In the genomic region with DNA sequence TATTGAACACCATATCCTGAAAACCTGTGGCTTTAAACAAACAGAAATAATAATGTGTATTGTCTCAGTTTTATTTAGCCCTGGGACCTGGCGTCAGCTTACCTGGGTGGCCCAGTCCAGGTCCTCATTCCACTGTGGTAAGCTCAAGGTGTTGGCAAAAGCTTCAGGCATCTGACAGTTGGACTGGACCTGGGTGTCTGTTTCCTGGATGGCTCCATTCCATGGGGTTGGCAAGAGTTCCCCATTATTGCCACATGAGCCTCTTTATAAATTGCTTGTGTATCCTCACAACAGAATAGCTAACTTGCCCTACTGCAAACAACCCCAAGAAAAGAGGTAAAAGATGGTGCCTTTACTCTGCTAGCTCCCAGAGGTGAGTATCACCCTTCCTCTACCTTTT, we compare ENCODE assay signal across 24 mouse cellular contexts.
DNase-seq lines count a peak whose midpoint lies in the region; ATAC-seq lines count a peak whose summit lies in the region.
"Had no signal": no experiment of that assay in that cellular context is flagged by ENCODE, and none has a peak within 500 bp of the region (broad histone marks: within the 10 kb centered on the region; RNA-seq: fewer than 3 reads in every experiment).

No protein-coding gene starts in this region.

- peak; percentile 51 to 71 for DNase-seq in lung, adult 18-20 months
- no peak for DNase-seq in lung, postnatal 4 days
- DNase-seq in cerebellum, adult 8-10 months = peak; percentile 79
- DNase-seq in cerebellum, postnatal 36 days = peak; percentile 76 to 81
- DNase-seq in embryo, embryonic 10 days (ENCODE audit: low spot score) = no peak
- DNase-seq in testis, postnatal 10 days (ENCODE audit: low spot score) = no peak
- DNase-seq: heart, adult 11 months; kidney, postnatal 36 days; layer of hippocampus, adult 9-11 months; right cerebral cortex, postnatal 14 days; spleen, adult 18-20 months; thymus, adult 2 months had no signal

- H3K27ac ChIP-seq in forebrain, embryonic 13.5 days = no peak overlapping the region
- H3K27ac ChIP-seq: embryonic facial prominence, embryonic 15.5 days; forebrain, embryonic 10.5 days; heart, embryonic 13.5 days; hindbrain, embryonic 13.5 days; left cerebral cortex, adult 2 months; limb, embryonic 10.5 days; liver, embryonic 12.5 days; lung, embryonic 15.5 days; midbrain, embryonic 15.5 days; neural tube, embryonic 15.5 days had no signal

- H3K36me3 ChIP-seq in forebrain, embryonic 13.5 days (ENCODE audit: poor library complexity, severe bottlenecking) = no peaks in the 10 kb centered on the region
- H3K36me3 ChIP-seq: embryonic facial prominence, embryonic 15.5 days; forebrain, embryonic 10.5 days; heart, embryonic 13.5 days; hindbrain, embryonic 13.5 days; limb, embryonic 10.5 days; liver, embryonic 12.5 days; lung, embryonic 15.5 days; midbrain, embryonic 15.5 days; neural tube, embryonic 15.5 days had no signal

- WGBS in forebrain, embryonic 13.5 days = 94% methylated on average over 1 of the region's 1 CpGs

- ATAC-seq in forebrain, embryonic 13.5 days = no peak
- ATAC-seq: inflammation-experienced regulatory T-cells, adult 6 months; liver, embryonic 12.5 days; midbrain, embryonic 15.5 days had no signal

- H3K9me3 ChIP-seq in forebrain, embryonic 13.5 days (replicated peaks) = no peaks in the 10 kb centered on the region
- H3K9me3 ChIP-seq: embryonic facial prominence, embryonic 15.5 days; forebrain, embryonic 10.5 days; heart, embryonic 13.5 days; hindbrain, embryonic 13.5 days; limb, embryonic 10.5 days; liver, embryonic 12.5 days; lung, embryonic 15.5 days; midbrain, embryonic 15.5 days; neural tube, embryonic 15.5 days had no signal

- no peak overlapping the region for H3K9ac ChIP-seq in forebrain, embryonic 13.5 days
- H3K9ac ChIP-seq: embryonic facial prominence, embryonic 15.5 days; heart, embryonic 13.5 days; hindbrain, embryonic 13.5 days; liver, embryonic 12.5 days; lung, embryonic 15.5 days; midbrain, embryonic 15.5 days; neural tube, embryonic 15.5 days had no signal

- no peaks in the 10 kb centered on the region for H3K27me3 ChIP-seq in forebrain, embryonic 13.5 days
- H3K27me3 ChIP-seq: embryonic facial prominence, embryonic 15.5 days; heart, embryonic 13.5 days; hindbrain, embryonic 13.5 days; liver, embryonic 12.5 days; lung, embryonic 15.5 days; midbrain, embryonic 15.5 days; neural tube, embryonic 15.5 days had no signal

- H3K4me3 ChIP-seq in forebrain, embryonic 13.5 days = no peak overlapping the region
- H3K4me3 ChIP-seq: embryonic facial prominence, embryonic 15.5 days; forebrain, embryonic 10.5 days; heart, embryonic 13.5 days; hindbrain, embryonic 13.5 days; left cerebral cortex, adult 2 months; limb, embryonic 10.5 days; liver, embryonic 12.5 days; lung, embryonic 15.5 days; midbrain, embryonic 15.5 days; neural tube, embryonic 15.5 days had no signal

- no peak overlapping the region for H3K4me2 ChIP-seq in forebrain, embryonic 13.5 days
- H3K4me2 ChIP-seq: embryonic facial prominence, embryonic 15.5 days; heart, embryonic 13.5 days; hindbrain, embryonic 13.5 days; liver, embryonic 12.5 days; lung, embryonic 15.5 days; midbrain, embryonic 15.5 days; neural tube, embryonic 15.5 days had no signal

- H3K4me1 ChIP-seq in forebrain, embryonic 13.5 days = peaks cover 7% of the 10 kb centered on the region; the same call in 1 of the 2 replicates
- H3K4me1 ChIP-seq: embryonic facial prominence, embryonic 15.5 days; heart, embryonic 13.5 days; liver, embryonic 12.5 days; lung, embryonic 15.5 days; midbrain, embryonic 15.5 days had no signal

Comparison
In these comparisons a context has a peak if more than half of its experiments do, and no peak if none do; other contexts are left out.
1. DNase-seq: peak in lung, adult 18-20 months (2 of 2), cerebellum, adult 8-10 months (single experiment) and cerebellum, postnatal 36 days (2 of 2); none in lung, postnatal 4 days (0 of 2), embryo, embryonic 10 days (single experiment) and testis, postnatal 10 days (single experiment).